Mouse (Mus musculus) forebrain, postnatal 0 days (tissue): ENCODE measurements at regions not wholly inside any gene's neighbourhood (a gene's known extent, or its start where the extent isn't known, plus 50 kb on each side); places are given as distances from the start of the nearest gene placed in this dataset.

ENCODE experiments used
- ATAC-seq: fragments of 200-750 bp; cut with Nextera tagmentation; 2 replicates; pipeline ENCODE4 v1.8.0; 2017; ENCODE audit warnings: mild to moderate bottlenecking, moderate library complexity
- DNase-seq: peaks from one replicate; pipeline ENCODE4 v3.0.0-alpha.2; 2015
- H3K27ac ChIP-seq: fragments of 300-500 bp; sonication (generic); 2 replicates; pipeline ENCODE4 v1.5.1; 2014; ENCODE audit warnings: low read depth, mild to moderate bottlenecking, antibody characterized with exemption, low read length, moderate library complexity, mixed read lengths
- H3K27me3 ChIP-seq: fragments of 300-500 bp; sonication (generic); 2 replicates; pipeline ENCODE4 v1.6.1; 2014; ENCODE audit warnings: mild to moderate bottlenecking, low read length, mixed read lengths; ENCODE audit not compliant: insufficient read depth
- H3K36me3 ChIP-seq: fragments of 300-500 bp; sonication (generic); 2 replicates; pipeline ENCODE4 v1.6.1; 2014; ENCODE audit warnings: mild to moderate bottlenecking, moderate library complexity; ENCODE audit not compliant: insufficient read depth
- H3K4me1 ChIP-seq: fragments of 300-500 bp; sonication (generic); 2 replicates; pipeline ENCODE4 v1.6.1; 2014; ENCODE audit warnings: antibody characterized with exemption; ENCODE audit not compliant: insufficient read depth
- H3K4me2 ChIP-seq: fragments of 300-500 bp; sonication (generic); 2 replicates; pipeline ENCODE4 v1.6.1; 2014; ENCODE audit warnings: low read depth, mild to moderate bottlenecking, moderate library complexity
- H3K4me3 ChIP-seq: fragments of 300-500 bp; sonication (generic); 2 replicates; pipeline ENCODE4 v1.5.1; 2014; ENCODE audit warnings: low read depth, low read length, mixed read lengths
- H3K9ac ChIP-seq: fragments of 300-500 bp; sonication (generic); 2 replicates; pipeline ENCODE4 v1.6.1; 2014; ENCODE audit warnings: mild to moderate bottlenecking
- H3K9me3 ChIP-seq: fragments of 300-500 bp; sonication (generic); 2 replicates; pipeline ENCODE4 v1.6.1; 2016; ENCODE audit warnings: low read length
- CTCF ChIP-seq: sonication (generic); IDR thresholded peaks from 2 replicates; pipeline ENCODE4 v1.5.1; 2016; ENCODE audit warnings: antibody characterized with exemption, control low read depth, low read depth
- WGBS: fragments of 180-500 bp; shearing (Covaris S2); extraction: QIAGEN DNeasy Blood & Tissue Kit; methylation state at CpG from one replicate; pipeline ENCODE4 v1.1.7; 2014; 5-methylcytosine and 5-hydroxymethylcytosine counted together

- no peak for TF ChIP-seq CTCF
- ATAC-seq: no peak
- H3K9ac ChIP-seq: no peak overlapping the region
- H3K4me3 ChIP-seq: no peak overlapping the region
- no peak overlapping the region for H3K4me2 ChIP-seq
- no peak for DNase-seq
- no peaks in the 10 kb centered on the region for H3K27me3 ChIP-seq
- H3K36me3 ChIP-seq: no peaks in the 10 kb centered on the region
- no peaks in the 10 kb centered on the region for H3K4me1 ChIP-seq
- WGBS: 75% methylated on average over 7 of the region's 7 CpGs
- no peak overlapping the region for H3K27ac ChIP-seq
- no peaks in the 10 kb centered on the region for H3K9me3 ChIP-seq
Measured at GRCm38 (mm10) chr6:143494886-143495285, 327.9 kb downstream of the Etnk1 start.

DNA sequence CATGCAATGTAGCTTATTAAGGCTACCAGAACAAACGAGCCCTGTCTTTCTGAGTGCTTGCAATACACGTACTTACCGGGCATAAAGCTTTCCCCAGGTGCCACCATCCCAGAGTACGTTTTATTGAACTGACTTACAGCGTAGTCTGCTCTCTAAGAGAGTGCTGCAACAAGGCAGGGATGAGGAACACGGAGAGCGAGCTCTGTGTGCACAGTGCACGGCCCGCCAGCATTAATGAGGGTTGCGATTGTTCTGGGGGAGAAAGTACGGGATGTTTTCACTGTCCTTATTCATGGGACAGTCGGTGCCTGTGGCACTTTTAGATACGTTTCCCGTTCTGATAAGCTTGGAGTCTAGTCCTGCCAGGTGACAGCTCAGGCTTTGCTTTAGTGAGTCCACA is 331.7 kb downstream of the Etnk1 start:
- Histone ChIP-seq H3K4me2 (peak overlapping the region; percentile 8; the same call in 1 of the 2 replicates), H3K9ac (no peak overlapping the region), H3K4me1 (no peaks in the 10 kb centered on the region), H3K27ac (no peak overlapping the region), H3K27me3 (no peaks in the 10 kb centered on the region), H3K4me3 (no peak overlapping the region), H3K9me3 (no peaks in the 10 kb centered on the region), H3K36me3 (no peaks in the 10 kb centered on the region)
- WGBS: 41% methylated on average over 14 of the region's 14 CpGs
- ATAC-seq: no peak
- no peak for TF ChIP-seq CTCF
- DNase-seq: no peak

- H3K4me3 ChIP-seq: no peak overlapping the region
- no peak overlapping the region for H3K9ac ChIP-seq
- H3K36me3 ChIP-seq: no peaks in the 10 kb centered on the region
- no peaks in the 10 kb centered on the region for H3K4me1 ChIP-seq
- DNase-seq: no peak
- H3K4me2 ChIP-seq: no peak overlapping the region
- 86% methylated on average over 19 of the region's 19 CpGs for WGBS
- H3K27ac ChIP-seq: no peak overlapping the region
- H3K27me3 ChIP-seq: no peaks in the 10 kb centered on the region
- H3K9me3 ChIP-seq: no peaks in the 10 kb centered on the region
- no peak for TF ChIP-seq CTCF
- no peak for ATAC-seq
Measured at GRCm38 (mm10) chr6:143499259-143500043, 332.4 kb downstream of the Etnk1 start.

- WGBS: 72% methylated on average over 8 of the region's 8 CpGs
- no peak for DNase-seq
- H3K27ac ChIP-seq: no peak overlapping the region
- no peak overlapping the region for H3K9ac ChIP-seq
- no peaks in the 10 kb centered on the region for H3K36me3 ChIP-seq
- no peaks in the 10 kb centered on the region for H3K27me3 ChIP-seq
- no peaks in the 10 kb centered on the region for H3K9me3 ChIP-seq
- no peak for TF ChIP-seq CTCF
- H3K4me1 ChIP-seq: no peaks in the 10 kb centered on the region
- no peak for ATAC-seq
- no peak overlapping the region for H3K4me3 ChIP-seq
- H3K4me2 ChIP-seq: no peak overlapping the region
Measured at GRCm38 (mm10) chr6:143502803-143503202, 335.8 kb downstream of the Etnk1 start.

- Histone ChIP-seq H3K9me3 (no peaks in the 10 kb centered on the region), H3K4me2 (no peak overlapping the region), H3K4me1 (no peaks in the 10 kb centered on the region), H3K27ac (no peak overlapping the region), H3K36me3 (no peaks in the 10 kb centered on the region), H3K4me3 (no peak overlapping the region), H3K27me3 (no peaks in the 10 kb centered on the region), H3K9ac (no peak overlapping the region)
- DNase-seq: no peak
- no peak for TF ChIP-seq CTCF
- no peak for ATAC-seq
- 83% methylated on average over 4 of the region's 4 CpGs for WGBS
Measured at GRCm38 (mm10) chr6:143503953-143504352, 336.9 kb downstream of the Etnk1 start.

- no peak overlapping the region for H3K9ac ChIP-seq
- H3K9me3 ChIP-seq: no peaks in the 10 kb centered on the region
- ATAC-seq (no peak), DNase-seq (no peak)
- H3K27me3 ChIP-seq: no peaks in the 10 kb centered on the region
- H3K36me3 ChIP-seq: no peaks in the 10 kb centered on the region
- no peak overlapping the region for H3K27ac ChIP-seq
- no peak overlapping the region for H3K4me2 ChIP-seq
- TF ChIP-seq CTCF: no peak
- 91% methylated on average over 5 of the region's 5 CpGs for WGBS
- no peak overlapping the region for H3K4me3 ChIP-seq
- H3K4me1 ChIP-seq: no peaks in the 10 kb centered on the region
Measured at GRCm38 (mm10) chr6:143513459-143513858, 346.4 kb downstream of the Etnk1 start.

GRCm38 (mm10) chr6:143515137-143515536 is 348.1 kb downstream of the Etnk1 start:
- H3K4me2 ChIP-seq: no peak overlapping the region
- H3K9ac ChIP-seq: no peak overlapping the region
- DNase-seq (no peak), ATAC-seq (no peak)
- H3K36me3 ChIP-seq: no peaks in the 10 kb centered on the region
- H3K4me3 ChIP-seq: no peak overlapping the region
- WGBS: 91% methylated on average over 12 of the region's 12 CpGs
- no peaks in the 10 kb centered on the region for H3K27me3 ChIP-seq
- no peaks in the 10 kb centered on the region for H3K9me3 ChIP-seq
- no peaks in the 10 kb centered on the region for H3K4me1 ChIP-seq
- TF ChIP-seq CTCF: no peak
- no peak overlapping the region for H3K27ac ChIP-seq
